8 mouse cellular contexts compared by ENCODE assay signal in genomic region chr6:38253736-38254641, GRCm38 (mm10). TPM values are rescaled to one million over a fixed set of nuclear protein-coding genes. Genes with fewer than 3 reads are reported as not detected.
DNase-seq lines count a peak whose midpoint lies in the region; ATAC-seq lines count a peak whose summit lies in the region.

Gene D630045J12Rik (minus strand): TSS chr6:38254009.

- H3K9ac ChIP-seq in hindbrain, embryonic 14.5 days = peak within 1 kb of the TSS; percentile 100

- no peaks in the 10 kb centered on the region for H3K36me3 ChIP-seq in hindbrain, embryonic 14.5 days (replicated peaks; ENCODE audit: control insufficient read depth, insufficient read depth)

- peak within 1 kb of the TSS; percentile 97 for H3K4me3 ChIP-seq in hindbrain, embryonic 14.5 days (replicated peaks; ENCODE audit: low read length)

- peaks cover 26% of the 10 kb centered on the region for H3K4me1 ChIP-seq in hindbrain, embryonic 14.5 days (replicated peaks; ENCODE audit: control insufficient read depth, insufficient read depth, low read length)

- H3K27ac ChIP-seq in hindbrain, embryonic 14.5 days = peak within 1 kb of the TSS; percentile 98

- peak within 1 kb of the TSS; percentile 80 for H3K4me2 ChIP-seq in hindbrain, embryonic 14.5 days (replicated peaks)

- DNase-seq in T-cell, adult 2 months (ENCODE audit: low spot score) = peak; percentile 34
- peak; percentile 74 to 83 for DNase-seq in cerebellum, postnatal 10 days
- peak; percentile 57 for DNase-seq in gastrocnemius, adult 18-20 months (ENCODE audit: low spot score)
- DNase-seq in hindbrain, embryonic 14.5 days (ENCODE audit: low spot score) = peak; percentile 72
- peak; percentile 41 to 67 for DNase-seq in left cerebral cortex, adult 18-20 months (ENCODE audit: low spot score in 2 of 2)
- DNase-seq in lung, postnatal 4 days = peak; percentile 81 to 92
- DNase-seq in right cerebral cortex, postnatal 10 days (ENCODE audit: low spot score in 2 of 2) = peak; percentile 70 to 77
- DNase-seq in urinary bladder, postnatal 25 days (ENCODE audit: low spot score) = peak; percentile 69

- ATAC-seq in hindbrain, embryonic 14.5 days (ENCODE audit: low FRiP score) = peak; percentile 91

- no peaks in the 10 kb centered on the region for H3K9me3 ChIP-seq in hindbrain, embryonic 14.5 days (ENCODE audit: control insufficient read depth, low read length)

- WGBS in hindbrain, embryonic 14.5 days = under 1% methylated on average over 81 of the region's 118 CpGs

- no peaks in the 10 kb centered on the region for H3K27me3 ChIP-seq in hindbrain, embryonic 14.5 days (ENCODE audit: control insufficient read depth, insufficient read depth, low read length)

RNA-seq across cellular contexts. Expression of gene D630045J12Rik, which starts in this region (rescaled TPM):
- total RNA-seq in gastrocnemius, adult 18-20 months (2021) = under 1 TPM; 0.21 to 0.23 TPM
- polyA plus RNA-seq in hindbrain, embryonic 14.5 days (2014; fragmentation: Nextera tagmentation; extraction: Ambion mirVana) = 18.8 and 19.0 TPM in 2 replicates
- 10 to 100 TPM; 38.0 to 38.3 TPM for total RNA-seq in left cerebral cortex, adult 18-20 months (2021)

Comparison
In these comparisons a context has a peak if more than half of its experiments do, and no peak if none do; other contexts are left out.
1. Peak in every context shown above with its lines: DNase-seq, ATAC-seq, H3K4me3 ChIP-seq and H3K27ac ChIP-seq.
2. RNA of gene D630045J12Rik (total RNA-seq): 38.0 to 38.3 TPM in left cerebral cortex, adult 18-20 months; 0.21 to 0.23 TPM in gastrocnemius, adult 18-20 months; every median in the first group is over 10 times any median in the second.
3. Peak in DNase-seq in gastrocnemius, adult 18-20 months; RNA of the gene not detected or under 1 TPM.
4. DNase-seq: peak in every context shown above with its lines; median percentile 86 in lung, postnatal 4 days; 78 in cerebellum, postnatal 10 days; 74 in right cerebral cortex, postnatal 10 days; 72 in hindbrain, embryonic 14.5 days; 69 in urinary bladder, postnatal 25 days; 57 in gastrocnemius, adult 18-20 months; 54 in left cerebral cortex, adult 18-20 months; 34 in T-cell, adult 2 months.